Mouse (Mus musculus): Measurements from ENCODE around the gene Omp.
"Not testable (repeated sequence)": the region's sequence is repeated elsewhere in the genome, so short reads cannot be mapped to it uniquely, and the experiment has no call there.

The Omp gene

DNA sequence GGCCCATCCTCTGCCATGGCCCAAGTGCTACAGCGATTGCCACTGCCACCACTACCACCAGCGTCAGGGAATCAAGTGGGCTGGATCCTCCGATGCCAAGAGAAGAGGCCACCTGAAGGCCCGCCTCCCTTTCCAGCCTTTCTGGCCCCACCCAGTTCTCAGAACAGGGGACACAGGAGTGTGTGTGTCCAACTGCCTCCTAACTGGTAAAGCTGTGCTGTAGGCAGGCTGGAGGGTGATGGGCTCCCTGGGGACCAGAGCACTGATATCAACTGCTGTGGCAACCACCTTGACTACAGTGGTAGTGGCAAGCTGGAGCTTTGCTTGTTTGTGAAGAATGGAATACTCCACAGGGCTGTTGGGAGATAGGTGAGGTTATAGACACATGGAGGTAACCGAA lies at the start of gene Omp:
Gene Omp, minus strand, starts transcription at position 101 of the 400 bp plus-strand sequence.
- peak in 1 of 2 experiments; percentile 8 for DNase-seq

DNA sequence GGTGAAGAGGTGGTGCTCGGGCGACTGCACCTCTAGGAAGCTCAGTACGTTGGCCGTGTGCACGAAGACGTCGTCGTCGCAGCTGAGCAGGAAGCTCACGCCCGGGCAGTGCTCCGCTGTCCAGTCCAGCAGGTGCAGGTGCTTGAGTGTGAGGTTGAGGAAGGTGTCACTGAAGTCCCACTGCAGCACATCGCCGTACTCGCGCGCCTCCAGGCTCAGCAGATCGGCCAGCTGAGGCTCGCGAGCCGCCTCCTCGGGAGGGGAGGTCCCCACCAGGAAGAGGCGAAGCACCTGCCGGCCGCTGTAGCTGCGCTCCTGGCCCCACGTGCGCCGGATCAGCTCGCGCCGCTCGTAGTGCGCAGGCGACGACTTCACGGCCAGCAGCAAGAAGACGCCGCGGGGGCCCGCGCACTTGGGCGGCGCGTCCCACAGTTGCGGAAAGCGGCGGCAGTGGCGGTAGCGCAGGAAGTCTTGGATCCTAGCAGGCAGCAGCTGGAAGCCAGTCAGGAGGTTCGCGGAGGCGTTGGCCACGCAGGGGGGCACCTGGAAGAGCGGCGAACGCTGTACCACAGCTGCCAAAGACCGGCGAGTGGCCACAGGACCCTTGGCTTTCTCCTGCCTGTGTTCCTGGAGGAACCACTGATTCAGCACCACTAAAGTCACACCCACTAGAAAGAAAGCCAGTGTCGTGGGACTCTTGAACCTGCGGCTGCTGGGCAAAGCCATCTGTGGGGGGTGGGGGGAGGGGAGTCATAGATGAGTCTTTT lies 48.9 kb upstream of the Omp start:
- DNase-seq, result peak; percentile 18 to 26

GRCm38 (mm10) chr7:98193515-98194025 lies 48.3 kb upstream of the Omp start:
- DNase-seq, result peak; percentile 52 to 63

DNA sequence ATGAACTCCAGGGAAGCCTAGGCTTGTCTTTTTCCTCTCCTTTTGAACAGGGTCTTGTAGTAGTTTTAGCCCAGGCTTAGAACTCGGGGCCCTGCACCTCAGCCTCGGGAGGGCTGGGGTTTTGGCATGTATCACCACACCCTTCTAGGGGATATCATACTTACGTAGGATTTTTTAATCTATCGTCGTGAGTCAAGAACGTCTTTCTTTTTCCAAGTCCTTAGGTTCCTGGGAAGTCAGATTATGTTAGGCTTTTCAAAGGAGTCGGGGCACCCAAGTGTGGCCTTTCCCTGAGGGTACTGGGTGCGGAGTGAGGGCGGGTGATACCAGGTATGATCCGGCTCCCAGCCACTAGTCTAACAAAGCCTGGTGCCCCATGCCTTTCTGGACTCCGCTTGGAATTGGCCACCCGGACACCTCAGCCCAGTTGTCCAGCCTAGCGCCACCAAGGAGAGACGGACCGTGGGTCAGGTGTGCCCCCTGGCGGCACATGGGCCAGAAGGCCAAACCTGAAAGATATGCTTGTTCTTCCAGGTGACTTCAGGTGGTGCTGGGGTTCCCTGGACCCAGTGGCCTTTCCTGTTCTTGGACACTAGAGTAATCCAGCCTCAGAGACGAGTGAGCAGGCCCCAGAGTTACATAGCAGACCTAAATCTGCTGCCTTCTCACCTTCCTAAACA lies 46.4 kb upstream of the Omp start:
- peak; percentile 39 to 42 for DNase-seq

GRCm38 (mm10) chr7:98190578-98190977 lies 45.3 kb upstream of the Omp start:
- DNase-seq, result no peak

- DNase-seq, result no peak
Measured at GRCm38 (mm10) chr7:98189745-98190144, 44.4 kb upstream of the Omp start.

GRCm38 (mm10) chr7:98188680-98189079 lies 43.4 kb upstream of the Omp start:
- no peak for DNase-seq

DNA sequence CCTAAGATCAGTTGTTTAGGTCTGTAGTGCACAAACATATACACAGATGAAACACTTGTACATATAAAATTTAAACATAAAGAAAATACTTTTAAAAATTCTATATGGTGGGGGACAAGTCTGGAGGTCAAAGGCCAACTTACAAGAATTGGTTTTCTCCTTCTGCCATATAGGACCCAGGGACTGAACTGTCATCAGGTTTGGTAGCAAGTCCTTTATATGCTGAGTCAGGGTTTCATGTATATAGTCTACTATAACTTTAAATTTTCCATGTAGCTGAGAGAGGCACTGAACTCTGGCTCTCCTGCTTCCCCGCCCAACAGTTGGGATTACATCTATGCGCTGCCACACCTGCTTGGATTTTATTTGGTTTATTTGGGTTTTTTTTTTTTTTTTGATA lies 42.9 kb upstream of the Omp start:
- DNase-seq, result no peak

GRCm38 (mm10) chr7:98187332-98187731 lies 42.0 kb upstream of the Omp start:
- DNase-seq, result not testable (repeated sequence)

- DNase-seq, result no peak
Measured at GRCm38 (mm10) chr7:98186637-98187036, 41.3 kb upstream of the Omp start.

GRCm38 (mm10) chr7:98185326-98185725 lies 40.0 kb upstream of the Omp start:
- peak in 1 of 2 experiments; percentile 25 for DNase-seq

GRCm38 (mm10) chr7:98178560-98179231 lies 33.4 kb upstream of the Omp start:
- DNase-seq, result no peak

GRCm38 (mm10) chr7:98177929-98178559 lies 32.7 kb upstream of the Omp start, which contains the start of gene Capn5:
Capn5 (minus strand) TSS chr7:98178274.
- DNase-seq, result peak; percentile 65 to 68

GRCm38 (mm10) chr7:98177566-98177928 lies 32.2 kb upstream of the Omp start:
- no peak for DNase-seq

DNA sequence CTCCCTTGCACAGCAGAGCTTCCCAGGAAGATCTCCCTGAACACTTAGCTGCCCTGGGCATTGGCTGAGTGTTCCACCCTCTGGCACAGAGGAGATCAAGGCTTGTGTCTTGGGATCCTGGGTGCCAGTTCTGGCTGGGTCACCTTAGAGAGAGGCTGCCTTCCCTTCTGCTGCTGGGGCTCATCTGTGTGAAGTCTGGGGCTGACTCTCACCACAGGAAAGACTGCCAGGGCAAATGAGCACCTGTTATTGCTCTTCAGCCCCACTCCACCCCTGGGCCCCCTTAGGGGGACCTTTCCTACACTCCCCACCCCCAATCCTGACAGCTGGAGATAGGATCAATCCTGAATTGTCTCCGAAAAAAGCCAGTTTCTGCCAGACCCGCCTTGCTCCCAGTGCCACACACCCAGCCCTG lies 31.8 kb upstream of the Omp start:
- no peak for DNase-seq

DNA sequence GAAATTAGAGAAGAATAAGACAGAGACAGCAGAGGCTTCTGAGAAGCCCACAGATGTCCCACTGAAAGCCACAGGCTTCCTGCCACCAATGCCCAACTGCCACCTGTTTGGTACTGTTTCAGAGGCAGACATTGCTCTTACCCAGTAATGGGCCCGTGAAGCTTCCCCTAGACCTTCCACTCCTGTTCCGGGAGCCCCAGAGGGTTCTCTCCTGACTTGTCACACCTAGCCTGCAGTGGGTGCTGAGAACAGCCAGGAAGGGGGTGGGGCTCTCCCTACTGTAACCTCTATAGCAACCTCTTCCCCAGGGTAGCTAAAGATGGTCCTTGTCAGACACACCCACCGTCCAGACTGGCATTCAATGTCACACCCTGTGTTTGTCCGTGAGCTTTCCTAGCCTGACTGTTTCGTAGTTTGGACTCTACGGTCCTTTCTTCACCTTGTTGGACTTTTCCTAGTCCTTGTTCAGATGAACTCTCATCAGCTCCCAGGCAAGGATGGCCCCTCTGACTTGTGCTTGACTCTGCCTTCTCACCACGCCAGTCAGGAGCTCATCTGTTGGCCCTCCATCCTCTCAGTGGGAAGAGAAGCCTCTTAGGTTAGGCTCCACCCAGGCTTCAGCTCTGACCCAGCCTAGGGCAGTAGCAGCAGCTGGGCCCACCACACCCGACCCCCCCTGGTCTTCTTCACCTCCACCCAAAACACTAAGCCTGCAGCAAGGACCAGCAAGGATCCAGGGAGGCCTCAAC lies 31.2 kb upstream of the Omp start:
- DNase-seq, result no peak

DNA sequence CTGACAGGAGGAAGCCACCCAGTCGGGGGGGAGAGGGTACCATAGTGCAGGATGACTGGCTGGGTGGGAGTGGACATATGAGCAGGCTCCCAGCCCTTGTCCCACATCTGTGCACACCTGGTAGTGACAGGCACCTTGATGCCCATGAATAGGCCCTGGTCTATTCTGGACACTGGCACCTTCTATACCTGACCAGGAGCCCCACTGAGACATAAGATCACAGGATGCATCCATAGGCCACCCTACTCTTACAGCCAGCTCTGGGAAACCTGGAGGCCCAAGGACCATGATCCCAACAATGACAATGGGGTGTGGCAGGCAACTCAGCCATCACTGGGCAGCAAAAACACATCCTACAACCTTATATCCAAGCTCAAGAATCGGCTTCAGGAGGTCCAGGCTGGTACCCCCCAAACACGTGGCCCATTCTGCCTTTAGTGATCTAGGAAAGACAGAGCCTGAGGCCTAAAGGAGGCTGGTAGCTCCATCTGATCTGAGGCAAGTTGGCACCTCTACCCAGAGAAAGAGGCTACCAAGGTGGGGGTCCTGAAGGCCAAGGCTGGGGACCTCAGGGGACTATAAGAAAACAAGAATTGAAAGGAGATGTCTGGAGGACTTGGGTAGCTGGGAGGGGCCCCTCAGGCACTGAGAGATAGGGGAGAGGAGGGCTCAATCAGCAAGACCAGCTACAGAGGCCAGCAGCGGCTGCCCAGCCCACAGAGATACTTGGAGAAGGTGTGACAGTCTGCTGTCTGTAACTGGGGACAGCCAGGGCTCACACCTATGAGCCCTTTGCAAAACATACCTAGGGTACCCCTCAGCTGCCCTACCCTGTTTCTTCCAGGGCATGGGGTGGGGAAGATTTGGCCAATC lies 29.8 kb upstream of the Omp start:
- DNase-seq, result no peak

DNA sequence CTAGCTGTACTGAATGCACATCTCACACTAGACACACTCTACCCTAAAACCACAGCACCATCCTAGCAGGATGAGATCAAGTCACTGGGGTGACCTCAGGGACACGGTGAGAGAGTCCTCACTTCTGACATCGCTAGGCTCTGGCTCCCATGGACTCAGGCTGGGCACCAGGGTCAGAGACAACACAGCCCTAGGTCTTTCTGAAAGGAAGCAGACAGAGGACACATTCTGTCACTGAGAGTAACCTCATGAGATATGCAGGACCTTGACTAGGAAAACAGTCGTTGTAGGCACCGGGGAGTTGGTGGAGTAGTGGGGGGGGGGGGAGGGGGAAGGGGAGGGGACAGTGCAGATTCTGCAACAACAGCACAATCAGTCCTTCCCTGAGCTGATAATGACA lies 28.1 kb upstream of the Omp start:
- no peak for DNase-seq

DNA sequence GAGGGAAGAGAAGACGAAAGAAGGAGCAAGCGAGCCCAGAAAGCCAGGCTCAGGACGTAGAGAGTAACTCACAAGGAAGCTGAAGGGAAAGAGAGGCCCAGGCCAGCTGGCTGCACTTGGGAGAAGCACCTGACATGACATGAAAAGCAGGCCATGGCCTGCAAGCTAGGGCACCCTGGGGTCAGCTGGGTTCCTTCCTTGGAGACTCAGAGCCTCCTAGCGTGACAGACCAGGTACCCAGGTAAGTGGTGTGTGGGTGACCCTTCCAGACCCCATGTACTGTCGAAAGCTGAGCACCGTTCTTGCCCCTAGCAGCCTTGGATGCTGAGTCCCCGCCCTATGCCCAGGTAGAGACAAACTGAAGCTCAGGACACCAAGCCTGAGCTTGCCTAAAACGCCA lies 27.4 kb upstream of the Omp start:
- no peak for DNase-seq

GRCm38 (mm10) chr7:98171141-98172073 lies 26.1 kb upstream of the Omp start:
- DNase-seq, result peak in 1 of 2 experiments; percentile 24

All from cerebellum, postnatal 14 days (tissue).